Mouse (Mus musculus) forebrain, embryonic 15.5 days (tissue): ENCODE measurements at regions not wholly inside any gene's neighbourhood (a gene's known extent, or its start where the extent isn't known, plus 50 kb on each side); places are given as distances from the start of the nearest gene placed in this dataset.

Experiments used
- ATAC-seq: fragments of 200-750 bp; cut with Nextera tagmentation; replicated peaks from 2 replicates; pipeline ENCODE4 v1.8.0; 2017; ENCODE audit warnings: mild to moderate bottlenecking, moderate TSS enrichment, moderate library complexity
- H3K27ac ChIP-seq: fragments of 300-500 bp; sonication (generic); replicated peaks from 2 replicates; pipeline ENCODE4 v1.5.1; 2015; ENCODE audit warnings: mild to moderate bottlenecking, inconsistent platforms
- H3K27me3 ChIP-seq: fragments of 300-500 bp; sonication (generic); 2 replicates; pipeline ENCODE4 v1.6.1; 2015; ENCODE audit warnings: inconsistent platforms
- H3K36me3 ChIP-seq: fragments of 300-500 bp; sonication (generic); 2 replicates; pipeline ENCODE4 v1.6.1; 2015; ENCODE audit warnings: mild to moderate bottlenecking, inconsistent platforms
- H3K4me1 ChIP-seq: fragments of 300-500 bp; sonication (generic); 2 replicates; pipeline ENCODE4 v1.6.1; 2015; ENCODE audit warnings: inconsistent platforms
- H3K4me2 ChIP-seq: fragments of 300-500 bp; sonication (generic); replicated peaks from 2 replicates; pipeline ENCODE4 v1.6.1; 2015; ENCODE audit warnings: mild to moderate bottlenecking, inconsistent platforms
- H3K4me3 ChIP-seq: fragments of 300-500 bp; sonication (generic); 2 replicates; pipeline ENCODE4 v1.5.1; 2015; ENCODE audit warnings: mild to moderate bottlenecking, inconsistent platforms
- H3K9ac ChIP-seq: fragments of 300-500 bp; sonication (generic); replicated peaks from 2 replicates; pipeline ENCODE4 v1.6.1; 2015; ENCODE audit warnings: mild to moderate bottlenecking, inconsistent platforms
- H3K9me3 ChIP-seq: fragments of 300-500 bp; sonication (generic); 2 replicates; pipeline ENCODE4 v1.6.1; 2016; ENCODE audit warnings: inconsistent platforms
- WGBS: fragments of 180-500 bp; shearing (Covaris S2); methylation state at CpG from one replicate; pipeline ENCODE4 v1.1.7; 2015; ENCODE audit warnings: mixed read lengths; 5-methylcytosine and 5-hydroxymethylcytosine counted together

- Histone ChIP-seq H3K36me3 (no peaks in the 10 kb centered on the region), H3K27me3 (no peaks in the 10 kb centered on the region), H3K9me3 (no peaks in the 10 kb centered on the region), H3K9ac (no peak overlapping the region), H3K4me3 (no peak overlapping the region), H3K4me2 (no peak overlapping the region), H3K4me1 (no peaks in the 10 kb centered on the region), H3K27ac (no peak overlapping the region)
- 71% methylated on average over 8 of the region's 8 CpGs for WGBS
- no peak for ATAC-seq
Observed at GRCm38 (mm10) chr11:114611690-114612089, 56.6 kb upstream of the Rpl38 start.

GRCm38 (mm10) chr11:114608009-114608408 lies 60.3 kb upstream of the Rpl38 start:
- Histone ChIP-seq H3K9ac (no peak overlapping the region), H3K4me3 (no peak overlapping the region), H3K36me3 (no peaks in the 10 kb centered on the region), H3K4me1 (no peaks in the 10 kb centered on the region), H3K9me3 (no peaks in the 10 kb centered on the region), H3K27ac (no peak overlapping the region), H3K4me2 (no peak overlapping the region), H3K27me3 (no peaks in the 10 kb centered on the region)
- ATAC-seq: no peak
- 94% methylated on average over 9 of the region's 9 CpGs for WGBS

- Histone ChIP-seq H3K9ac (no peak overlapping the region), H3K4me1 (peaks cover 2% of the 10 kb centered on the region), H3K4me2 (no peak overlapping the region), H3K4me3 (no peak overlapping the region), H3K27me3 (no peaks in the 10 kb centered on the region), H3K36me3 (no peaks in the 10 kb centered on the region), H3K27ac (no peak overlapping the region), H3K9me3 (no peaks in the 10 kb centered on the region)
- no peak for ATAC-seq
- 78% methylated on average over 6 of the region's 6 CpGs for WGBS
Observed at GRCm38 (mm10) chr11:114603108-114603507, 65.2 kb upstream of the Rpl38 start.

- H3K36me3 ChIP-seq: no peaks in the 10 kb centered on the region
- ATAC-seq: peak; percentile 73
- H3K4me2 ChIP-seq: 0 out of 2 replicates have a peak overlapping the region, but pooled peaks have one; percentile 8
- no peaks in the 10 kb centered on the region for H3K27me3 ChIP-seq
- peak overlapping the region; percentile 59 for H3K27ac ChIP-seq
- H3K9ac ChIP-seq: no peak overlapping the region
- H3K4me1 ChIP-seq: peaks cover 16% of the 10 kb centered on the region
- no peaks in the 10 kb centered on the region for H3K9me3 ChIP-seq
- 8% methylated on average over 2 of the region's 2 CpGs for WGBS
- H3K4me3 ChIP-seq: no peak overlapping the region
Observed at GRCm38 (mm10) chr11:114597225-114597624, 71.1 kb upstream of the Rpl38 start.

GRCm38 (mm10) chr11:114592961-114593360 lies 75.4 kb upstream of the Rpl38 start:
- 69% methylated on average over 9 of the region's 9 CpGs for WGBS
- ATAC-seq: no peak
- Histone ChIP-seq H3K27me3 (no peaks in the 10 kb centered on the region), H3K4me2 (no peak overlapping the region), H3K9me3 (no peaks in the 10 kb centered on the region), H3K27ac (peak overlapping the region; percentile 54), H3K4me3 (no peak overlapping the region), H3K4me1 (peaks cover 12% of the 10 kb centered on the region), H3K9ac (no peak overlapping the region), H3K36me3 (no peaks in the 10 kb centered on the region)

GRCm38 (mm10) chr11:114588554-114588953 lies 79.8 kb upstream of the Rpl38 start:
- 66% methylated on average over 9 of the region's 9 CpGs for WGBS

GRCm38 (mm10) chr11:114587986-114588385 lies 80.3 kb upstream of the Rpl38 start:
- Histone ChIP-seq H3K9me3 (no peaks in the 10 kb centered on the region), H3K27me3 (no peaks in the 10 kb centered on the region), H3K9ac (no peak overlapping the region), H3K4me1 (no peaks in the 10 kb centered on the region), H3K4me2 (no peak overlapping the region), H3K4me3 (no peak overlapping the region), H3K36me3 (no peaks in the 10 kb centered on the region), H3K27ac (no peak overlapping the region)
- ATAC-seq: no peak
- 89% methylated on average over 4 of the region's 4 CpGs for WGBS

More at GRCm38 (mm10) chr11:114588554-114588953, 79.8 kb upstream of the Rpl38 start:
- Histone ChIP-seq H3K9ac (no peak overlapping the region), H3K36me3 (no peaks in the 10 kb centered on the region), H3K4me1 (no peaks in the 10 kb centered on the region), H3K9me3 (no peaks in the 10 kb centered on the region), H3K27ac (no peak overlapping the region), H3K4me2 (no peak overlapping the region), H3K27me3 (no peaks in the 10 kb centered on the region), H3K4me3 (no peak overlapping the region)
- no peak for ATAC-seq

- H3K9me3 ChIP-seq: no peaks in the 10 kb centered on the region
- no peak overlapping the region for H3K4me2 ChIP-seq
- no peaks in the 10 kb centered on the region for H3K4me1 ChIP-seq
- ATAC-seq: no peak
- no peak overlapping the region for H3K9ac ChIP-seq
- no peak overlapping the region for H3K27ac ChIP-seq
- H3K4me3 ChIP-seq: no peak overlapping the region
- H3K27me3 ChIP-seq: no peaks in the 10 kb centered on the region
- no peaks in the 10 kb centered on the region for H3K36me3 ChIP-seq
- WGBS: 87% methylated on average over 12 of the region's 12 CpGs
Observed at GRCm38 (mm10) chr11:114586400-114586799, 81.9 kb upstream of the Rpl38 start.

- no peaks in the 10 kb centered on the region for H3K36me3 ChIP-seq
- H3K27ac ChIP-seq: no peak overlapping the region
- no peak for ATAC-seq
- WGBS: 81% methylated on average over 6 of the region's 6 CpGs
- H3K4me3 ChIP-seq: no peak overlapping the region
- no peaks in the 10 kb centered on the region for H3K4me1 ChIP-seq
- H3K9me3 ChIP-seq: no peaks in the 10 kb centered on the region
- no peaks in the 10 kb centered on the region for H3K27me3 ChIP-seq
- H3K9ac ChIP-seq: no peak overlapping the region
- no peak overlapping the region for H3K4me2 ChIP-seq
Observed at GRCm38 (mm10) chr11:114584804-114585203, 83.5 kb upstream of the Rpl38 start.

GRCm38 (mm10) chr11:114584146-114584545 lies 84.2 kb upstream of the Rpl38 start:
- ATAC-seq: no peak
- Histone ChIP-seq H3K9me3 (no peaks in the 10 kb centered on the region), H3K27ac (no peak overlapping the region), H3K27me3 (no peaks in the 10 kb centered on the region), H3K4me2 (no peak overlapping the region), H3K36me3 (no peaks in the 10 kb centered on the region), H3K4me3 (no peak overlapping the region), H3K9ac (no peak overlapping the region), H3K4me1 (no peaks in the 10 kb centered on the region)
- WGBS: 82% methylated on average over 5 of the region's 5 CpGs

- Histone ChIP-seq H3K36me3 (no peaks in the 10 kb centered on the region), H3K4me2 (no peak overlapping the region)
- WGBS: 57% methylated on average over 2 of the region's 2 CpGs
Observed at GRCm38 (mm10) chr11:114579986-114580385, 88.3 kb upstream of the Rpl38 start.

GRCm38 (mm10) chr11:114578551-114578950 lies 89.8 kb upstream of the Rpl38 start:
- H3K4me3 ChIP-seq: no peak overlapping the region
- no peaks in the 10 kb centered on the region for H3K36me3 ChIP-seq
- H3K4me1 ChIP-seq: no peaks in the 10 kb centered on the region
- WGBS: 90% methylated on average over 6 of the region's 6 CpGs
- no peak overlapping the region for H3K27ac ChIP-seq
- no peaks in the 10 kb centered on the region for H3K27me3 ChIP-seq
- H3K9ac ChIP-seq: no peak overlapping the region
- no peak overlapping the region for H3K4me2 ChIP-seq
- no peak for ATAC-seq
- H3K9me3 ChIP-seq: peaks cover 5% of the 10 kb centered on the region; the same call in 1 of the 2 replicates

More at GRCm38 (mm10) chr11:114579986-114580385, 88.3 kb upstream of the Rpl38 start:
- H3K4me3 ChIP-seq: no peak overlapping the region
- H3K9ac ChIP-seq: no peak overlapping the region
- peaks cover 4% of the 10 kb centered on the region; the same call in 1 of the 2 replicates for H3K9me3 ChIP-seq
- no peak for ATAC-seq
- H3K4me1 ChIP-seq: no peaks in the 10 kb centered on the region
- H3K27ac ChIP-seq: no peak overlapping the region
- H3K27me3 ChIP-seq: no peaks in the 10 kb centered on the region

- no peaks in the 10 kb centered on the region for H3K4me1 ChIP-seq
Observed at GRCm38 (mm10) chr11:114576803-114577202, 91.5 kb upstream of the Rpl38 start.

More at GRCm38 (mm10) chr11:114576803-114577202, 91.5 kb upstream of the Rpl38 start:
- Histone ChIP-seq H3K4me3 (no peak overlapping the region), H3K27ac (no peak overlapping the region), H3K9ac (no peak overlapping the region), H3K27me3 (no peaks in the 10 kb centered on the region), H3K9me3 (peaks cover 5% of the 10 kb centered on the region; the same call in 1 of the 2 replicates), H3K4me2 (no peak overlapping the region), H3K36me3 (no peaks in the 10 kb centered on the region)
- 84% methylated on average over 8 of the region's 8 CpGs for WGBS
- ATAC-seq: no peak
